Mouse (Mus musculus): ENCODE measurements at regions not wholly inside any gene's neighbourhood (a gene's known extent, or its start where the extent isn't known, plus 50 kb on each side); places are given as distances from the start of the nearest gene placed in this dataset.

GRCm38 (mm10) chr3:35221183-35221582 lies 532.7 kb upstream of the Atp11b start:
- ChIA-PET POLR2A (interaction anchor here in 2 of 4 experiments (0.6 kb wide), 2 partner anchors 36 to 264 kb away, joined by 3 read pairs; no protein-coding TSS in a partner anchor), CTCF (interaction anchor here in 1 of 4 experiments (0.6 kb wide), 1 partner anchor 25 kb away, joined by 3 read pairs; no protein-coding TSS in a partner anchor)

- CTCF ChIA-PET: no interaction called here
- POLR2A ChIA-PET: no interaction called here
Measured at GRCm38 (mm10) chr3:35222251-35222650, 531.7 kb upstream of the Atp11b start.

GRCm38 (mm10) chr3:35225051-35225701 lies 528.7 kb upstream of the Atp11b start:
- CTCF ChIA-PET: no interaction called here
- POLR2A ChIA-PET: interaction anchor here in 1 of 4 experiments (0.6 kb wide), 1 partner anchor 10 kb away, joined by 3 read pairs; no protein-coding TSS in a partner anchor

- POLR2A ChIA-PET: interaction anchor here in 1 of 4 experiments (0.6 kb wide), 1 partner anchor 11 kb away, joined by 3 read pairs; no protein-coding TSS in a partner anchor
- CTCF ChIA-PET: no interaction called here
Measured at GRCm38 (mm10) chr3:35225774-35226365, 528.0 kb upstream of the Atp11b start.

GRCm38 (mm10) chr3:35231158-35231928 lies 522.6 kb upstream of the Atp11b start:
- ChIA-PET POLR2A (interaction anchor here in 2 of 4 experiments (0.6 kb wide), 3 partner anchors 25 to 441 kb away, joined by 3 to 4 read pairs (median 3); no protein-coding TSS in a partner anchor), CTCF (interaction anchor here in 1 of 4 experiments (0.6 kb wide), 1 partner anchor 108 kb away, joined by 9 read pairs; no protein-coding TSS in a partner anchor)

GRCm38 (mm10) chr3:35232487-35232886 lies 521.4 kb upstream of the Atp11b start:
- POLR2A ChIA-PET: interaction anchor here in 1 of 4 experiments (0.6 kb wide), 1 partner anchor 77 kb away, joined by 3 read pairs; no protein-coding TSS in a partner anchor
- CTCF ChIA-PET: interaction anchor here in 1 of 4 experiments (0.6 to 0.7 kb wide), 2 partner anchors 104 to 124 kb away, joined by 4 read pairs; no protein-coding TSS in a partner anchor

GRCm38 (mm10) chr3:35235066-35235465 lies 518.8 kb upstream of the Atp11b start:
- POLR2A ChIA-PET: no interaction called here
- CTCF ChIA-PET: no interaction called here

GRCm38 (mm10) chr3:35235772-35236171 lies 518.1 kb upstream of the Atp11b start:
- CTCF ChIA-PET: no interaction called here
- POLR2A ChIA-PET: no interaction called here

GRCm38 (mm10) chr3:35237342-35237741 lies 516.6 kb upstream of the Atp11b start:
- CTCF ChIA-PET: no interaction called here
- POLR2A ChIA-PET: no interaction called here

- ChIA-PET CTCF (interaction anchor here in 1 of 4 experiments (0.9 kb wide), 1 partner anchor 81 kb away, joined by 3 read pairs; no protein-coding TSS in a partner anchor), POLR2A (interaction anchor here in 2 of 4 experiments (0.6 kb wide), 3 partner anchors 239 to 599 kb away, joined by 3 to 4 read pairs (median 3); no protein-coding TSS in a partner anchor)
Measured at GRCm38 (mm10) chr3:35242349-35242748, 511.6 kb upstream of the Atp11b start.

GRCm38 (mm10) chr3:35242871-35243529 lies 510.9 kb upstream of the Atp11b start:
- ChIA-PET CTCF (interaction anchor here in 2 of 4 experiments (0.6 kb wide), 2 partner anchors 81 to 604 kb away, joined by 3 read pairs; no protein-coding TSS in a partner anchor), POLR2A (interaction anchor here in 2 of 4 experiments (0.6 kb wide), 3 partner anchors 238 to 600 kb away, joined by 3 to 4 read pairs (median 3); no protein-coding TSS in a partner anchor)

GRCm38 (mm10) chr3:35245003-35245402 lies 508.9 kb upstream of the Atp11b start:
- POLR2A ChIA-PET: no interaction called here
- CTCF ChIA-PET: no interaction called here

GRCm38 (mm10) chr3:35245946-35246665 lies 507.8 kb upstream of the Atp11b start:
- CTCF ChIA-PET: interaction anchor here in 1 of 4 experiments (0.6 kb wide), 1 partner anchor 25 kb away, joined by 3 read pairs; no protein-coding TSS in a partner anchor

GRCm38 (mm10) chr3:35249160-35249559 lies 504.7 kb upstream of the Atp11b start:
- ChIA-PET CTCF (no interaction called here), POLR2A (no interaction called here)

More at GRCm38 (mm10) chr3:35245946-35246665, 507.8 kb upstream of the Atp11b start:
- POLR2A ChIA-PET: interaction anchor here in 1 of 4 experiments (0.6 to 0.7 kb wide), 2 partner anchors 9 to 753 kb away, joined by 3 read pairs; no protein-coding TSS in a partner anchor

- ChIA-PET POLR2A (interaction anchor here in 1 of 4 experiments (0.6 kb wide), 1 partner anchor 89 kb away, joined by 3 read pairs; no protein-coding TSS in a partner anchor), CTCF (interaction anchor here in 1 of 4 experiments (0.6 kb wide), 1 partner anchor 11 kb away, joined by 3 read pairs; no protein-coding TSS in a partner anchor)
Measured at GRCm38 (mm10) chr3:35250092-35250749, 503.7 kb upstream of the Atp11b start.

- CTCF ChIA-PET: no interaction called here
- POLR2A ChIA-PET: no interaction called here
Measured at GRCm38 (mm10) chr3:35253861-35254260, 500.0 kb upstream of the Atp11b start.

GRCm38 (mm10) chr3:35260936-35261335 lies 493.0 kb upstream of the Atp11b start:
- ChIA-PET CTCF (no interaction called here), POLR2A (no interaction called here)

- CTCF ChIA-PET: no interaction called here
- POLR2A ChIA-PET: no interaction called here
Measured at GRCm38 (mm10) chr3:35268949-35269348, 485.0 kb upstream of the Atp11b start.

Data from embryonic stem cell, embryonic (primary cell).